Mouse (Mus musculus) lung, postnatal 0 days (tissue): Measurements from ENCODE around the gene Gtf3c1. TPM values are rescaled to one million over a fixed set of nuclear protein-coding genes. Genes with fewer than 3 reads are reported as not detected.

Experiments used
- ATAC-seq: fragments of 200-750 bp; cut with Nextera tagmentation; 2 replicates; pipeline ENCODE4 v1.8.0; 2017; ENCODE audit warnings: moderate library complexity
- DNase-seq: peaks from one replicate; pipeline ENCODE4 v3.0.0-alpha.2; 2016; ENCODE audit warnings: low spot score
- H3K27ac ChIP-seq: fragments of 300-500 bp; sonication (generic); 2 replicates; pipeline ENCODE4 v1.5.1; 2014; ENCODE audit warnings: antibody characterized with exemption, mild to moderate bottlenecking, low read length, mixed read lengths
- H3K27me3 ChIP-seq: fragments of 300-500 bp; sonication (generic); replicated peaks from 2 replicates; pipeline ENCODE4 v1.6.1; 2014; ENCODE audit warnings: low read length, mixed read lengths; ENCODE audit not compliant: insufficient read depth
- H3K36me3 ChIP-seq: fragments of 300-500 bp; sonication (generic); 2 replicates; pipeline ENCODE4 v1.6.1; 2014; ENCODE audit warnings: low read length, mixed read lengths; ENCODE audit not compliant: insufficient read depth
- H3K4me1 ChIP-seq: fragments of 300-500 bp; sonication (generic); 2 replicates; pipeline ENCODE4 v1.6.1; 2014; ENCODE audit warnings: antibody characterized with exemption, low read depth, low read length, mixed read lengths; ENCODE audit not compliant: insufficient read depth
- H3K4me2 ChIP-seq: fragments of 300-500 bp; sonication (generic); replicated peaks from 2 replicates; pipeline ENCODE4 v1.6.1; 2014; ENCODE audit warnings: low read depth, mild to moderate bottlenecking, low read length, moderate library complexity, mixed read lengths
- H3K4me3 ChIP-seq: fragments of 300-500 bp; sonication (generic); 2 replicates; pipeline ENCODE4 v1.5.1; 2014; ENCODE audit warnings: low read depth, low read length
- H3K9ac ChIP-seq: fragments of 300-500 bp; sonication (generic); replicated peaks from 2 replicates; pipeline ENCODE4 v1.6.1; 2014; ENCODE audit warnings: low read depth, mild to moderate bottlenecking
- H3K9me3 ChIP-seq: fragments of 300-500 bp; sonication (generic); 2 replicates; pipeline ENCODE4 v1.6.1; 2016; ENCODE audit warnings: low read length, mixed read lengths
- CTCF ChIP-seq: IDR thresholded peaks from 2 replicates; pipeline ENCODE4 v1.5.1; 2016; ENCODE audit warnings: antibody characterized with exemption, mild to moderate bottlenecking
- EP300 ChIP-seq: IDR thresholded peaks from 2 replicates; pipeline ENCODE4 v1.6.1; 2016; ENCODE audit warnings: antibody characterized with exemption, mild to moderate bottlenecking, control low read depth
- WGBS: fragments of 180-500 bp; shearing (Covaris S2); extraction: QIAGEN DNeasy Blood & Tissue Kit; methylation state at CpG from one replicate; pipeline ENCODE4 v1.1.7; 2014; 5-methylcytosine and 5-hydroxymethylcytosine counted together
- polyA plus RNA-seq: library from polyadenylated mRNA; unstranded; fragments of >200 nt; fragmentation: Nextera tagmentation; extraction: Ambion mirVana; gene quantifications from 2 replicates; pipeline ENCODE4 v1.2.1, GENCODE M21; 2015

Gene Gtf3c1
- polyA plus RNA-seq, 1 experiment from 2014 or later = 13.6 TPM

GRCm38 (mm10) chr7:125606265-125607164 lies 101.1 kb downstream of the Gtf3c1 start:
- Histone ChIP-seq H3K27ac (no peak overlapping the region), H3K4me1 (0 out of 2 replicates have a peak, but pooled peaks cover 3% of the 10 kb centered on the region), H3K9ac (no peak overlapping the region), H3K36me3 (no peaks in the 10 kb centered on the region), H3K9me3 (no peaks in the 10 kb centered on the region), H3K27me3 (no peaks in the 10 kb centered on the region), H3K4me3 (no peak overlapping the region), H3K4me2 (no peak overlapping the region)
- TF ChIP-seq CTCF (no peak), EP300 (no peak)
- WGBS = 69% methylated on average over 2 of the region's 2 CpGs
- DNase-seq = peak; percentile 56
- peak; percentile 79 for ATAC-seq

DNA sequence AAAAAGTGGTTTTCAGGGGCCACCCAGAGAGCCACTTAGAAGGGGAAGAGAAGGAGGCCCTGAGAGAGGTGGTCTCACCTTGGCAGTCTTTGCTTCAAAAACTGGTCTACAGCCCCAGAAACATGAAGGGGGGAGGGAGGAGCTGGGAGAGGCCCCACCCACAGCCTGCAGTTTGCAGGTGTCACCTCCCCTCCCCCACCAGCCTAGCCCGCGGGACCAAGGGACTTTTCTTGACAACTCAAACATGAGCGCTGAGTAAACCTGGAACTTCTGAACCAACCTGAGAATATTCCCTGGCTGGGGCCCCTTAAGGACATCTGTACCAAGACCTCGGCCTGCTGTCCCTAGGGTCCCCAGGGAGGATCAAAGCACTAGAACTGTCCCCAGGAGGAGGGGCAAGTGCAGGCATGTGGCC lies 101.8 kb downstream of the Gtf3c1 start:
- Histone ChIP-seq H3K4me3 (no peak overlapping the region), H3K4me2 (no peak overlapping the region), H3K27ac (no peak overlapping the region), H3K9ac (no peak overlapping the region), H3K27me3 (no peaks in the 10 kb centered on the region), H3K36me3 (no peaks in the 10 kb centered on the region), H3K9me3 (no peaks in the 10 kb centered on the region), H3K4me1 (0 out of 2 replicates have a peak, but pooled peaks cover 3% of the 10 kb centered on the region)
- 32% methylated on average over 4 of the region's 4 CpGs for WGBS
- DNase-seq (no peak), ATAC-seq (peak; percentile 12; the same call in 1 of the 2 replicates)
- no peak for TF ChIP-seq CTCF
- TF ChIP-seq EP300 = no peak

- Histone ChIP-seq H3K9me3 (no peaks in the 10 kb centered on the region), H3K9ac (no peak overlapping the region), H3K4me2 (no peak overlapping the region), H3K36me3 (no peaks in the 10 kb centered on the region), H3K27me3 (no peaks in the 10 kb centered on the region), H3K4me1 (0 out of 2 replicates have a peak, but pooled peaks cover 3% of the 10 kb centered on the region), H3K4me3 (no peak overlapping the region), H3K27ac (no peak overlapping the region)
- DNase-seq (no peak), ATAC-seq (no peak)
- TF ChIP-seq CTCF (no peak), EP300 (no peak)
- 76% methylated on average over 12 of the region's 12 CpGs for WGBS
Observed at GRCm38 (mm10) chr7:125604362-125605319, 102.9 kb downstream of the Gtf3c1 start.

DNA sequence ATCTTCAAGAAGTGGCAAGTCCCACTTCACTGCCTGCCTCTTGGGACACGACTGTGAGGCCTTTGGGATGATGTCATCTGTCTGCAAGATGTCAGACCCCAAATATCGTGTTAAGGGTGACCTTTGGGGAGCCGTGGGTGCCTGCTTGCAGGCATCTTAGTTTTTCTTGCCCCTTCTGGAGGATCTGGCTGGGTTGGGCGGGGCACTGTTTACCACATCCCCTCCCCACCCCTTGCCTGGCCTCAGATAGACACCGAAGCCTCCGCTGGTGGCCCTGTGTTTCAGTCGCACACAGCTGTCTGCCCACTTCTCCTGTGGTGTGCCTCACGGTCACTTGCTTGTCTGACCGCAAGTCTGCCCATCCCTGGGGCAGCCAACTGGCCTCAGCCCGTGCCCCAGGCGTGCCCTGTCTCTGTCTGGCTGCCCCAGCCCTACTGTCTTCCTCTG lies 104.4 kb downstream of the Gtf3c1 start, which contains the start of gene Il21r:
Gene Il21r, plus strand, starts transcription at position 245 of the 447 bp plus-strand sequence.
- no peak within 1 kb of the TSS for H3K27ac ChIP-seq
- ATAC-seq (no peak), DNase-seq (no peak)
- no peaks in the 10 kb centered on the region for H3K36me3 ChIP-seq
- H3K4me1 ChIP-seq = 0 out of 2 replicates have a peak, but pooled peaks cover 3% of the 10 kb centered on the region
- no peak within 1 kb of the TSS for H3K4me3 ChIP-seq
- no peak within 1 kb of the TSS for H3K9ac ChIP-seq
- H3K9me3 ChIP-seq = no peaks in the 10 kb centered on the region
- 61% methylated on average over 11 of the region's 11 CpGs for WGBS
- H3K27me3 ChIP-seq = no peaks in the 10 kb centered on the region
- TF ChIP-seq EP300 = no peak
- no peak for TF ChIP-seq CTCF
- H3K4me2 ChIP-seq = no peak within 1 kb of the TSS

GRCm38 (mm10) chr7:125601821-125602448 lies 105.6 kb downstream of the Gtf3c1 start:
- H3K27me3 ChIP-seq = no peaks in the 10 kb centered on the region
- no peak for ATAC-seq
- no peak overlapping the region for H3K4me3 ChIP-seq
- no peak overlapping the region for H3K4me2 ChIP-seq
- TF ChIP-seq CTCF (no peak), EP300 (no peak)
- H3K36me3 ChIP-seq = no peaks in the 10 kb centered on the region
- no peak for DNase-seq
- H3K9me3 ChIP-seq = no peaks in the 10 kb centered on the region
- no peak overlapping the region for H3K9ac ChIP-seq
- no peak overlapping the region for H3K27ac ChIP-seq
- WGBS = 63% methylated on average over 11 of the region's 11 CpGs
- 0 out of 2 replicates have a peak, but pooled peaks cover 3% of the 10 kb centered on the region for H3K4me1 ChIP-seq
